Mouse (Mus musculus) gastrocnemius, adult 18-20 months (tissue): ENCODE results near the gene Trap1. TPM values are rescaled to one million over a fixed set of nuclear protein-coding genes. Genes with fewer than 3 reads are reported as not detected.
A peak's percentile ranks its signal among the peaks of the same experiment; 100 is the strongest.
"Not testable (repeated sequence)": the region's sequence is repeated elsewhere in the genome, so short reads cannot be mapped to it uniquely, and the experiment has no call there.

Source experiments
- DNase-seq: peaks from one replicate; pipeline ENCODE4 v3.0.0; 2021; ENCODE audit warnings: low spot score
- total RNA-seq, 2 experiments: library from RNA; stranded (reverse); gene quantifications; 2 replicates each; pipeline ENCODE4 v1.2.3; 2021

Gene Trap1
- total RNA-seq, 2 experiments from 2014 or later = 127 to 130 TPM

- no peak for DNase-seq
Measured at GRCm38 (mm10) chr16:4037690-4038089, 39.9 kb downstream of the Trap1 start.

DNA sequence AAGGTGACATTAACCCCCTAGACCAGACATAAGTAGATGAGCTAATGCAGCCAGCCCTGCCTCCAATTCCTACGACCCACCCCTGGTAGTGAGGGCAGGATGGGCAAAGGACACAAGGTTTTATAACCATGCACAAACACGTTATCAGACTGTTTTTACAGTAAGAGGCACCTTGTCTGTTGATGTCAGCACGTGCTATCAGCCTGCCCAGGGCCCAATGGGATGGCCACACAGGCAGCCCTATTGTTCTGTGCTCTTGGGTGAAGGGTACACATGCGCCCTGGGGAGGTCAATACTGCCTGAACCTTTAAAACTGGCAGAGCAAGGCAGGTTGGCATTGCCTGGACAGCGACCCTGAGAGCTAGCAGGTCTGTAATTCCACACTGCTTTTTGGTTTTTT is 40.8 kb downstream of the Trap1 start, which contains the start of gene Dnase1:
Gene Dnase1, plus strand, starts transcription at position 136 of the 400 bp plus-strand sequence.
- DNase-seq = no peak

DNA sequence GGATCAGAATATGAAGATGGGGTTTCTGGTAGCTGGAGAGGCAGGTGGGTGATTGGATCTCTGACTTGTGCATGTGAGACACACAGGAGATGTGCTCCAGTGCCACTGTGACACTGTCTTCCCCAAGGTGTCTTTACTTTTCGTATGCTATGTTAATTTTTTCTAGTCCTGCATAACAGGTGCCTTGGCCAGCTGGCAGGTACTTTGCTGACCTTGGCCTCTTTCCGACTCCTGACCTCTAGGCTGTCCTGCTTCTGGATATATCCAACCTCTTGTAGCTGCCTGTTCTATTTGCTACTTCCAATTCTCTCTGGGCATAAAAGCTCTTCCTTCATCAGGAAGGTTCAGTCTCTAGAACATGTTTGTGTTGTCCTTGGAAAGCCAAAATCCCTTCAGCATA is 42.1 kb downstream of the Trap1 start:
- no peak for DNase-seq

- DNase-seq = no peak
Measured at GRCm38 (mm10) chr16:4034476-4034875, 43.2 kb downstream of the Trap1 start.

GRCm38 (mm10) chr16:4033971-4034370 is 43.7 kb downstream of the Trap1 start:
- DNase-seq = no peak

DNA sequence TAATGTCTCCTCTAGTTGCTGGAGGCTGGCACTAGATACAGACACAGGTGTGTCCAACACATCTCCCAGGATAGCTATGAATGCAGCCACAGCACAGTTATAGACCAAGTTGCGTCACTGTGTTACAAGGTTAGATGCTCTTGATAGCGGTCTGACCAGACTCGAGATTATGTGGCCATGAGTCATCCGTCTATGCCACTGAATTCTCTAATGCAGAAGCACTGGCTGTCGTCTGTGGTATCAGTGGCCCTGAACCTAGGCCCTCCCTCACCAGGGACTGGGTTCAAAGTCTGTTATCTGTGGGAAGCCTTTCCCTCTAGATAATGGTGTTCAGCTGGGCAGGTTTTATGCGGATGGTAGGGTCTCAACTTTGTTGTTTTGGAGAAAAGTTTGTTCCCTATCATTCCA is 45.3 kb downstream of the Trap1 start:
- DNase-seq = no peak

DNA sequence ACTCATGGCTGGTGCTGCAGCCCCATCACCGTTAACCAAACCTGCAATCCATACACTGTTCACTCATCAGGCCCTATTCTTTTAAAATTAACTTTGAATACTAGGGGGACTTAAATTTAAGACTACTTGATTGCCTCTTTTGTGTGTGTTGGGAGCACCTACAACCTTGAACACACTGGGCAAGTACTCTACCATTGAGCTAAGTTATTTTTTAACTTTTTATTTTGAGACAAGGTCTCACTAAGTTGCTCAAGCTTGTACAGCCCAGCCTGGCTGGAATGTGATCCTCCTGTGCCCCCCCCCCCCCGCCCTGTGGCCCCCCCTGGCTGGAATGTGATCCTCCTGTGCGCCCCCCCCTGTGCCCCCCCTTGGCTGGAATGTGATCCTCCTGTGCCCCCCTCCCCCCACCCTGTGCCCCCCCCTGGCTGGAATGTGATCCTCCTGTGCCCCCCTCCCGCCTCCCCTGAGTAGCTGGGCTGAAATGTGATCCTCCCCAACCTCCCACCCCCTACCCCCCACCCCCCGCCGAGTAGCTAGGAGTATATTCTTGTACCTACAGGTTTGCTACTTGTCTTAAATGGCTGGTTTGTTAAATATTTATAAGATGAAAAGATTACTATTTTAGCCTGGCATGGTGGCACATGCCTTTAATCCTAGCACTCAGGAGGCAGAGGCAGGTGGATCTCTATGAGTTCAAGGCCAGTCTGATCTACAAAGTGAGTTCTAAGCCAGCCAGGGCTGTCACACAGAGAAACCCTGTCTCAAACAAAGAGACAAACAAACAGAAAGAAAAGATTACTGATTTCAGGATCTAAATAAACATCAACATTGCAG is 46.0 kb downstream of the Trap1 start:
- no peak for DNase-seq

DNA sequence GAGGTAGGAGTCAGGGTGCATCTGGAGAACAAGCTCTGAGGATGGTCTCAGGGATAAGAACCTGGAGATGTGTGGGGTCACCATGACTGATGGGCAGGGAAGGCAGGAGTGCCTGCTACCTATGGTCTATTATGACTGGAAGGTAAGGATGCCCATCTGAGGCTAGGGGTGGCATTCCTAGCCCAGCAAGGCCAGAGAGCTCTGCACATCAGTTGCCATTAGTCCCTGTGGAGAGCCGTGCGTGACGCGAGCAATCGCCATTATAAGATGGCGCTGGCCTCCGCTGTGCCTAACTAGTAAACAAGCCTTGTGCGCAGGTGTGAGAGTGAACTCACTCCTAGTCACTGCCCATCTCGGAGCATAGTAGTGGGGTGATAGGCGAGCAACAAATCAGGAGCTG is 47.1 kb downstream of the Trap1 start:
- no peak for DNase-seq

DNA sequence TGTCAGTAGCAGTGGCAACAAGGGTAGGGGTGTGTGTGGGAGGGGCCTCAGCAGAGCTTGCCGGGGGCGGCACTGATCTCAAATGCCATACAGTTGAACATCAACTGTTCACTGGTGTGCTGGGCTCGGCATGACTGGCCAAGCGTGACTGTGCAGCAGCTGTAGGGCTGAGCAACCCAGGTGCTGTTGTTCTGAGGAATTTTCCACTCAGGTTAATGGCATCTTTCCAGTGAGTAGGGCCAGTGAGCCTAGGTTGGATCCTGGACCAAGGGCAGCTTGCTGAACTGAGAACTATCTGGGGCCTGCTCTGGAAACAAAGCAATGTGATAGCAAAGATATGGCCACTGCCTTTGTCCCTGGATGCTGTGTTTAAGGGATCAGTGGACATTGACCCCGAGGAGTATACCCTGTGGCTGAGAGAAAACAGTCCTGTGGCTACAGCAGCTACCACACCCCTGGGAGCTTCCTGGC is 48.2 kb downstream of the Trap1 start:
- DNase-seq = no peak

DNA sequence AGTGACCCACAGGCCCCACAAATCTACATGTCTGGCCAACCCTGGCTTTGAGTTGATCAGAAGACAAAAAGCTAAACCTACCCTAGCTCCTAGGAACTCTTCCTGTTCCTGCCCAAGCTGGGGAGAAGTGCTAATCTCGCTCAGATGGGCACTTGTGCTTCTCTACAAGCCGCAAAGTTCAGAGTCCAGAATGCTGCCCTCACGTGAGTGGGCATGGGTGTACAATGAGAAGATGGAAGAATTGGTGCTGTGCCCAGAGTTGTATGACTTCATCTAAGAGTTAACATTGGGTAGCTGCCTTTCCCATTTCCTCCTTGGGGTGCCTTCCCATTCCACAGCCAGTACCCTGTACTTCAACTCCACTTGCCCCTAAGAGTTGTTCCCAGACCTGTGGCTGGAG is 50.4 kb downstream of the Trap1 start:
- DNase-seq = no peak

DNA sequence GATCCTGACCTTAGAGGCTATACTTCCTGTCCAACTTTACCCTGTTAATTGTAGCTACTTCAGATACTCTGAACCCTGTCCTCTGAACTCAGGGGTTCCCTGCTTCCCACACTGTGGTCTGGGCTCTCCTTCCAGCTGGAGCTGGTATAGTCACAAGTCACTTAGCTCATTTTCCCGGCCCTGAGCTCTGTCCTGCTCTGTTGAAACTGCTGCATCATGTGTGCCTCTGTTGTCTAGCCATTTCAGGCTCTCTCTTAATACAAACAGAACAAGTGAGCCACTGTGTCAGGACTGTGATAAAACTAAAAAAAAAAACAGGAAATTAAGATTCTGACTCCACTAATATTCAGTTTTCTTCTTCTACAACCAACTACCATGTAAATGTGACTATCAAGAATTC is 51.0 kb downstream of the Trap1 start:
- DNase-seq = no peak

GRCm38 (mm10) chr16:4022719-4023118 is 54.9 kb downstream of the Trap1 start:
- no peak for DNase-seq

GRCm38 (mm10) chr16:4021241-4021640 is 56.4 kb downstream of the Trap1 start:
- no peak for DNase-seq

GRCm38 (mm10) chr16:4017466-4017865 is 60.2 kb downstream of the Trap1 start:
- not testable (repeated sequence) for DNase-seq

DNA sequence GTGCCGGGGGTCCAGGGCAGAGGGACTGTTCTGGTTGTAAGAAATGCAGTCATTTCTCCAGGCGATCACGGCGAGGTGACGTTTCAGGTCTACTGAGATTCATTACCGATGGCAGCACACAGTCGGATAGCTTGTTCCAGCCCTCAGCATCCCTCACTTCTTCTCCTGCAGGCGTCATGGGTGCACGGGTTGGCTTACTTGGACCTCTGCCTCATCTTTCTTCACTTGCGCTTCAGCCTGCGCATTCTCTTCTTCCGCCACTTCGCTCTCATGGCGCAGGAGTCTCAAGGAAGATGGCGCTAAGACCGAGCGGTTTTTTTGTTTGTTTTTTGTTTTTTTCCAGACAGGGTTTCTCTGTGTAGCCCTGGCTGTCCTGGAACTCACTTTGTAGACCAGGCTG is 60.8 kb downstream of the Trap1 start:
- DNase-seq = not testable (repeated sequence)

GRCm38 (mm10) chr16:4014040-4014668 is 63.5 kb downstream of the Trap1 start:
- no peak for DNase-seq

DNA sequence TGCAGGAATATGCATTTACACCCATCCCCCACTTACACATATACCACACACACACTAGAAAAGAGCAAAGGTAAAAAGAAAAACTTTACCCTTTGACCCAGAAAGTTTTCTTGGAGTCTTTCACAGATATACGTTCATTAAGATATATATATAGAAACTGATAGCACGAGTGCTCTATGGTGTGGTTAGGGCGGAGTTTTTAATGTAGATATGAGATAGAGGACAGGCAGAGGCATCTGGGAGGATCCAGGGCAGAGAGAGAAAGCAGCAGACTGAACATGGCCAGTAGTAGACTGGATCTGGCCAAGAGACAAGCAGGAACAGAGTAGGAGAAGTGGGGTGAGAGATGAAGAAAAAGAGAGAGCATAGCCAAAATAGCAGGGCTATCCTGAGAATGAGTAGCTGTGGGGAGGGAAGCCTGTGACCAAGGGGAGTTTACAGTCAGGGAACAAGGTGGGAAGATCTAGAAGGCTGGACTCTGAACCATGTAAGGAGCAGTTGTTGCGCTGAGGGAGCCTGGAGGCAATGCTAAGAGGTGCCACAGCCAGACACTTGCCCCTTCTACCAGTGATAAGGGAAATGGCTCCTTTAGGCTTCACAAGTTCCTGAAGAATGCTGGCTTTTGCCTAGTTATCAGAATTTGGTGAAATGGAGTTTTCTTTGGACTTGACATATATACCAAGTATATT is 64.6 kb downstream of the Trap1 start:
- DNase-seq = no peak

- peak; percentile 93 for DNase-seq
Measured at GRCm38 (mm10) chr16:4003489-4004398, 73.9 kb downstream of the Trap1 start, which contains the start of gene Slx4. Slx4 (minus strand) TSS chr16:4003770.
